Mouse (Mus musculus): ENCODE measurements at regions not wholly inside any gene's neighbourhood (a gene's known extent, or its start where the extent isn't known, plus 50 kb on each side); places are given as distances from the start of the nearest gene placed in this dataset.

DNA sequence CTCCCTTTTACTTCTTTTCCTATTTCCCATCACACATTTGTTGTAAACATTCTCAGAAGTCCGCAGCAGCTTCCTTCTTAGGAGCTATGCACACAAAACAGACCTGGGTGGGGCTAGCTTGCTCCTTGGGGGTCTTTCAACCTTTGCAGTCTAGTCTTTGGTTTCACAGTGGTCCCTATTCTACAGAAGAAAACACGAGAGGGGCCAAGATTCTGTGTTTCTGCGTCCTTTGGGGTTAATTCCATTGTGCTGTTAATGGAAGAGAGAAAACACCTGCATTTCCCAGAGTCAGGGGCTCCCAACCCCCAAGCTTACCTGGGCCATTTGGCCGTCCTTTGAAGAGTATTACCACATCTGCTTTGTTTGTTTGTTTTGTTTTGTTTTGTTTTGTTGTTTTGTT is 154.6 kb downstream of the Mycn start:
- TF ChIP-seq CTCF (IDR thresholded peaks at IDR 0.05; ENCODE audit: extremely low read depth, insufficient read depth, insufficient read length, insufficient replicate concordance) (no peak), POLR2A (IDR thresholded peaks at IDR 0.05; ENCODE audit: low read depth, low read length) (no peak)

All from spleen, adult 2 months (tissue).